Mouse (Mus musculus): ENCODE data around the gene Rapgef2. TPM values are rescaled to one million over a fixed set of nuclear protein-coding genes. Genes with fewer than 3 reads are reported as not detected.
A peak's percentile ranks its signal among the peaks of the same experiment; 100 is the strongest.
"Not testable (repeated sequence)": the region's sequence is repeated elsewhere in the genome, so short reads cannot be mapped to it uniquely, and the experiment has no call there.

The Rapgef2 gene
- total RNA-seq, 2 experiments from 2014 or later: 120 to 126 TPM

DNA sequence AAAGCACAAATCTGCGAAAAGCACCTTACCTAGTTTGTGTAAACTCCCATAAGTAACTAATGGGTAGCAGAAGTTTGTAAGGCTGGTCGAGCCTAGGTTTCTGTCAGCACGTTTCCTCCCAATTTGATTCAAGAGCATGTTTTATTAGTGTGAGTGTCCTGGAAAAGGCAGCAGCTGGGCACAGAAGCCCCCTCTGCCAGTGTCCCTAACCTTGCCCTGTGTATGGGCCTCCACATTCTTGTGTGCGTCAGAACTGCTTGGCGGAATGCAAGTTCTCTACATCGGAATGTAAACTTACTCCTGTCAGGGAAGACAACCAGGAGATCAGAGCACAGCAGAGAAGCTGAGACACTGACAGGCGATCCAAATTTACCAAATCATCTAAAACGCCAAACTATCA is 106.2 kb downstream of the Rapgef2 start:
- no peak for DNase-seq (ENCODE audit: low spot score in 2 of 2)
- intact Hi-C loops (cut with DNase I): no loop called here

DNA sequence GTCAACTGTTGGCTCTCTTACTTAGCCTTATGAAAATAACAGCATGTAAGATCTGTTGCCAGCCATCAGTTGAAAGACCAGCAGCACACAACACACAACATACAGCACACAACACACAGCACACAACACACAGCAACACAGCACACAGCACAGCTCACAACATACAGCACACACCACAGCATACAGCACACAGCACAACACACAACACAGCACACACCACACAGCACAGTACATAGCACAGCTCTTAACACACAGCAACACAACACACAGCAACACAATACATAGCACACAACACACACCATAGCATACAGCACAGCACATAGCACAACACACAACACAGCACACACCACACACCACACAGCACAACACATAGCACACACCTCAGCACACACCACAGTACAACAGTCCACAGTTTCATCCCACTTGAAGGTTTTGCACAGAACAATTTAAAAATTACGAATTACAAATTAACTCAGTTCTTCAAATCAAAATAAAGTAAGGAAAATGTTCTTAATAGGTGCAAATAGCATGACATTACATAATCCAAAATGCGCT is 106.7 kb downstream of the Rapgef2 start:
- intact Hi-C loops (cut with DNase I): no loop called here
- no peak for DNase-seq (ENCODE audit: low spot score in 2 of 2)

DNA sequence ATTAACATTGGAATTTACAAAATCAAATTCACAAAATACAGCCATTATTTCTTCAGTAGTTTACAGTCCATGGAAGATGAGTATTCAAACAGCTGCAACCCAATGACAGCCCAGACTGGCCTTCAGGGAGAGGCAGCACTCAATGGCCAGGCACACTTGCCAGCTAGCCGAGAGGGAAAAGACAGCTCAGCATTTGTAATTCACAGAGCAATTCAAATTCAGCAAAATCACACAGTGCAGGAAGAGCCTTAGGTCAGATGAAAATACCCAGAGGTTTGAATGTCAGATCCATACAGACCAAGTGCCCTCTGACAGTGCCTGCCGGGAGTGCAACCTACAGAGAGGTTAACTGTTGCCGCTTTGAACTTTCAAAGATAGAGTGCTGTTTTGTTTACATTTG is 107.6 kb downstream of the Rapgef2 start:
- intact Hi-C loops (cut with DNase I): no loop called here

DNA sequence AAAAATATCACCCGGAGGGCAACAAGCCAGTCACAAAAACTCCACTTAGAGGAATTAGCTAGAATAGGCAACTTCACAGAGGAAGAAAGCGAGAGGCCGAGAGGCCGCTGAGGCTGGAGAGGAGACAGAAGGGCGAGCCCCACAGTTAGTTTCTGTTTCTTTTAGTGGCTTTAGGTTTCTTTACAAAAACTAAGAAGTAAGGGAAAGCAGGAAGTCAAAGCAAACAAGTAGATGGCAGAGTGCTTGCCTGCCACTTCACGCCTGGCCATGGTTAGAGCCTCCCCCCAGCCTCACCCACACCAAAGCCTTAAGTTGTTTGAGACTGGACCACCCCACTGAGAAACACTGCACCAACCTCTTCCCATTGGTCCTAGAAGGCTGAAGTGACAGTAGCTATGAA is 108.2 kb downstream of the Rapgef2 start:
- DNase-seq (ENCODE audit: low spot score in 2 of 2): no peak
- intact Hi-C loops (cut with DNase I): no loop called here

More for the DNA sequence above, 107.6 kb downstream of the Rapgef2 start:
- no peak for DNase-seq (ENCODE audit: low spot score in 2 of 2)

DNA sequence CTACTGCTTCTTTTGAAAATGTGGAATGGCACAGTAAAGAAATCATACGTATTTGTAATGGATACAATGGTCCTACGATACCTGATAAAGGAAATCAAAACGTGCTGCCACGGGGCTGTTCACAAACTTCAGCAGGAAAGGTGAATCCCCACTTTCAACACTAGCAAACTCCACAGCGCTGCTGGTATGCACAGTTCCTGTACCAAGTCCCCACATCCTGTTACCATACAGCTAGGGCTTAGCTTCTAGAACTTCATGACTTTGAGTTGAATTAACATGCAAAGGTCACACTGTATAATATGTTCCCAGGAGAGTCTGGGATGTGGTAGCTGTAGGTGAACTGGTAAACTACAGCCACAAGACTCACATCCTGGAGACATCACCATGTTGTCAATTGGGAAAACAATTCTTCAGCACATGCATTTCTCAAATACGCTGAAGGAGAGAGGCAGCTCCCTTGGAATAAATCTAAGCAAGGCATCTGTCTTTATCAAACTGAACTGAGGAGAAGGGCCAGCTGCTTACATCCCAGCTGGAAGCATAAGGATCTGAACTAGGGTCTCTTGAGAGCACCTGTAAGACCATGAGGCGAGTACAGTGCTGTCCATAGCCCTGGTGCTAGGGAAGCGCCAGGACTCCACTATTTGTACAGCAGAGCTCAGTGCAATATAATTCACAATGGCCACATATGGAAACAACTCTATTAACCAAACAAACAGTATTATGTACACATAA is 109.0 kb downstream of the Rapgef2 start:
- DNase-seq (ENCODE audit: low spot score in 2 of 2): no peak
- intact Hi-C loops (cut with DNase I): no loop called here

DNA sequence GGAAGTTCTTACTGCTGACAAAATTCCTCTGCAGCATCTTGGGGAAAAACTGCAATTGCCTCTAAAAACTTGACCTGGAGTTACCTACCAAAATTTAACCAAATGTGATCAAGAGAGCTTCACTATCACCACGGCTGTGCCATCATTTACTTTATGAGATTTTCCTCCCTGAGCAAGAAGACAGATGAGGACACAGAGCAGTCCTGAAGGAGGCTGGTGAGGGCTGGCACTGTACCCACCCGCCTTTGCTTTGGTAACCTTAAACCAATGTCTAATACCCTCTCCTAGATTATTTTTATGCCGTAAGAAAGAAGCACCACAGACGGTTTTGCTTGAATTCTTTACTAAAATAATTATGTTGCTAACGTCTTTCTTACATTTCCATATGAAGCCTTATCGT is 112.1 kb downstream of the Rapgef2 start:
- intact Hi-C loops (cut with DNase I): no loop called here
- no peak for DNase-seq (ENCODE audit: low spot score in 2 of 2)

DNA sequence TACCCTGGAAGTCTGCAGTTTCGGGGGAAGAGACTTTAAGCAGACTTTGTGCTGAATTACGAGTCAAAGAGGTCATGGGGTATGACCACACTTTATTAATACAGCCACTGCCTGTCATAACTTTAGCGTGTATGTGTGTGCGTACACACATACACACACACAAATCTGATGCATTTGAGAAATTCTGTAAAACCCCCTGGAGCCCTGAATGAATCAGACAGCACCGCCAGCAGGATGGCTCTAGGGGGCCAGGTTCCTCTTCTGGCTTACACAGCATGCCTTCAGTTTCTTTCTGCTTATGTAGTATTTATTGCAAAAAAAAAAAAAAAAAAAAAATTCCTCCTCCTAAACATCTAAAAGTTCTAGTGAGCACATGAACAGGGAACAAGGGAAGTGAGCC is 113.0 kb downstream of the Rapgef2 start:
- intact Hi-C loops (cut with DNase I): no loop called here
- no peak for DNase-seq (ENCODE audit: low spot score in 2 of 2)

DNA sequence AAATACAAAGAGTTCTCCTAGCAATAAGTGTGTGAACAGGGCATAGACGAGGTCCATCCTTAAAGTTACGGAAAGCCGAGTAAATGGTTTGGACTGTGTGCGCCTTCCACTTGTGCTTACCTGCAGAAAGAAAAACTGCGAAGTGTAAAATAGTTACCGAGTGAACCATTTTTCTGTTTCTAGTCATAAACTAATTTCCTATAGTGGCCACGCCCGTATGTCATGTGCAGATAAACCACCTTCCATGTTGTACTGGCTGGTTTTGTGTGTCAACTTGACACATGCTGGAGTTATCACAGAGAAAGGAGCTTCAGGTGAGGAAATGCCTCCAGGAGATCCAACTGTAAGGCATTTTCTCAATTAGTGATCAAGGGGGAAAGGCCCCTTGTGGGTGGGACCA is 115.2 kb downstream of the Rapgef2 start:
- DNase-seq (ENCODE audit: low spot score in 2 of 2): not testable (repeated sequence)

DNA sequence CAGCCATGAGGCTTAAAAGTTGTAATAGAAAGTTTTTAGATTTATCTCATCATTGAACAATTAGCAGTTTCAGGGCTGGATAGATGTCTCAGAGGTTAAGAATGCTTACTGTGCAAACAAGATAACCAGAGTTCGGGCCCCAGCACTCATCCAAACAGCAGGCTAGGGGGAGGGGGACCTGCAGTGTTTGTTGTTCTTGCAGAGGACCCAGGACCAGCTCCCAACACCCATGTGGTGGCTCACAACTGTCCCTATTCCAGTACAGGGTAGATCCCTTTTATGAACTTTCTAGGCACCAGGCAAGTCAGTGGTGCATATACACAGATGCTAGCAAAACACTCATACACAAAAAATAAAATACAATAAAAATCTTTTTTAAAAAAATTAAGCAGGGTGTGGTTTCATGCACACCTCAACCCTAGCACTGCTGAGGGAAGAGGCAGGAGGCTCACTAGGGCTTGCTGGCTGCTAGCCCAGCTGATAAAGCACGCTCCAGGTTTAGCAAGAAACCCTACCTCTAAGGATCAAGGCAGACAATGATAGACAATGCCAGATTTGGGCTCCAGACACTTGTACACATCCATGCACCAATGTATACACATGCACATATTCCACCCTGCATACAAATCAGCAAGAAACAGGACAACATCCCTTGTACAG is 118.0 kb downstream of the Rapgef2 start:
- no peak for DNase-seq (ENCODE audit: low spot score in 2 of 2)
- intact Hi-C loops (cut with DNase I): no loop called here

More for the DNA sequence above, 115.2 kb downstream of the Rapgef2 start:
- intact Hi-C loops (cut with DNase I): not testable (repeated sequence)

DNA sequence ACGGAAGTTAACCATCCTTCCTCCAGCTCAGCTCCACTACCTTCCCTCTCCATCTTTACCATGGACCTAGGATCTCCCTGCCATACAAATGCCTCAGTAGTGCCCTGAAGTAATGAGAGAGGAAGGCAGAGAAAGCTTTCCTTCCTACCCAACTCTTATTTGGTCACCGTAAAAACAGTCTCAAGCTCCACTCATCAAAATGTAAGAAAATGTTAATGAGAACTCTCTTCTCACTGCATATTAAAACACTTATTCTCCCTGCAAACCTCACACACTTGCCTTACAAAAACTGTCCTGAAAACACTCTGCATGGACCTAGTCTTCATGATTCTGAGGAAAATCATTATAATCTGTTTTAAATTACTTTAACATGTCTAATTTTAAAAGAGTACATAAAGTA is 118.7 kb downstream of the Rapgef2 start:
- intact Hi-C loops (cut with DNase I): no loop called here
- no peak for DNase-seq (ENCODE audit: low spot score in 2 of 2)

DNA sequence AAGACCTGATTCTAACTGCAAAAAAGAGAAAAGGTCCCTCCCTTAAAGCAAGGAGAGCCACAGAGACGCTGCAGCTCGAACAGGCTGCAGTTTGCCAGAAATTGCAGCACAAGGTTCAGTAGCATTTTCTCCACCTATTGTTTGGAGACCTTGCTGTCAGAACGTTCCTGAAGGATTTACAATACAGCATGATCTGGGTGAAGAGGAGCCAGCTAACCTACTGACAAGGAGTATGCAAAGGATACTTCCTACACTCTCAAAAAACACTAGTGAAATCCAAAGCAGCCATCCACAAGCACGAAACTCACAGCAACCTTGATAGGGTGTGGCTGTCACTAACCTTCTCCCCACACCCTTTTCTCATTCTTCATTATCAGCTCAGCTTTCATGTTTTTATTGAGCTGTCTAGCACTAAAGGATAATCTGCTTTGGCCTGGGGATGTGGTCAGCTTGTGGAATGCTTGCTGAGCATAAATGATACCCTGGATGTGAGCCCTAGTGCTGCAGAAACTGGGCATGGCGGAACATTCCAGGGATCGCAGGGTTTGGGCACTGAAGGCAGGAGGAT is 124.4 kb downstream of the Rapgef2 start:
- DNase-seq (ENCODE audit: low spot score in 2 of 2): no peak
- intact Hi-C loops (cut with DNase I): no loop called here

DNA sequence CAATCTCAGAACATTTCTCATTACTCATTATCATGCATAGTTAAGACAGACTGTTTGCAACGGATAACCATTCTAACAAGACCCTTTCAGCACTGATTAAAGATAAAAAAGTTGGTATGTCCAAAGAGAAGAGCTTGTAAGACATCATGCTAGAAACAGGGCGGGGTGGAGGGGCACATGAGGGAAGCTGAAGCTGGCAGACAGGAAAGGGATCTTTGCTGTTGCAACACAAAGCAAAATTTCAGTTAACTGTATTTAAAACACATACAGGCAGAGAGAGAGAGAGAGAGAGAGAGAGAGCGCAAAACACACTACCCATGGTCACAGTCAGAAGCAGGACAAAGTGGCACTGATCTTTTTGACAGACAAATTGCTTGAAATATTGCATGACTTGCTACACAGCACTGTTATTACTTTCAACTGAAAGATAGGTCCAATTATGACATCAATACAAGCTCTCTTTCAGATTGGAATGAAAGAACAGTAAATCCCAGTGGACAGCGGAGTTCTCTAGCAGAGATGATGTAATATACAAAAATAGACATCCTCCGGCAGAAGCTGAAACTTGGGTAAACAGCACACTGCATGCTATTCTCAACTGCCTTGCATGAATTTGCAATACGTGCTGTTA is 125.1 kb downstream of the Rapgef2 start:
- peak in 1 of 2 experiments; percentile 71 for DNase-seq (ENCODE audit: low spot score in 2 of 2)
- intact Hi-C loops (cut with DNase I): no loop called here

DNA sequence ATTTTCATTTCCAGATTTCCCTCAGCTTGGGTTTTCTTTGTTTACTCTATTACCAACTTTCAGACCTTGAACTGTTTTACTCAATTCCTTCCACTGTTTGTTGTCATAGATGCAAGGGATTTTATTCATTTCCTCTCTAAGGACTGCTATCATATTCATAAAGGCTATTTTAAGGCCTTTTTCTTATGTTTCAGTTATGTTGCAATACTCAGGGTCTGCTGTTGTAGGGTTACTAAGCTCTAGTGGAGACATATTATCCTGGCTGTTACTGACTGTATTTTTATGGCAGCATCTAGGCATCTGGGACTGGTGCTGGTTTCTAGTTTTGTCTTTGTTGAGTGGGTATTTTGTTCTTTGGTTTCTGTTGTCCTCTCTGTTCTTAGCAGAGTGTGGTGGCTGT is 128.1 kb downstream of the Rapgef2 start:
- DNase-seq (ENCODE audit: low spot score in 2 of 2): no peak

DNA sequence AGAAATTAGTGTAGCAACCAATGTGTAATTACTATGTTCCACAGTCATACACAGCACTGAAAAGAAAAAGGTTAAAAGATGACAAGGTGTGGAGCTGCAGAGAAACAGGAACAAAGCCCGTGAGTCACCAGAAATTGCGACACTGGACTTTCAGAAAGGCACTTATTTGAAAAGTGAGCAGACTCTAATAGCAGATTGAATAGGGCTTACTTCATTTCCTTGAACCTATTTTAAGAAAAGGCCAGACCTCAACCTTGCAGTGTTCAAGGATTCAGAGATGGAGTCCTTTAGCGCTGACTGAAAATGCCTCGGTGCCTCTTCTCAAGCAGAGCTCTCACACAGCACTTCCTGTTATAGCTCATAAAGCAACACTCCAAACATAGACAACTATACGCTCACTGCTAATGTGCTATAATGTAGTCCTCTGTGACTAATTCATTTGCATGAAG is 133.3 kb downstream of the Rapgef2 start:
- intact Hi-C loops (cut with DNase I): no loop called here
- no peak for DNase-seq (ENCODE audit: low spot score in 2 of 2)

More for the DNA sequence above, 128.1 kb downstream of the Rapgef2 start:
- intact Hi-C loops (cut with DNase I): no loop called here

DNA sequence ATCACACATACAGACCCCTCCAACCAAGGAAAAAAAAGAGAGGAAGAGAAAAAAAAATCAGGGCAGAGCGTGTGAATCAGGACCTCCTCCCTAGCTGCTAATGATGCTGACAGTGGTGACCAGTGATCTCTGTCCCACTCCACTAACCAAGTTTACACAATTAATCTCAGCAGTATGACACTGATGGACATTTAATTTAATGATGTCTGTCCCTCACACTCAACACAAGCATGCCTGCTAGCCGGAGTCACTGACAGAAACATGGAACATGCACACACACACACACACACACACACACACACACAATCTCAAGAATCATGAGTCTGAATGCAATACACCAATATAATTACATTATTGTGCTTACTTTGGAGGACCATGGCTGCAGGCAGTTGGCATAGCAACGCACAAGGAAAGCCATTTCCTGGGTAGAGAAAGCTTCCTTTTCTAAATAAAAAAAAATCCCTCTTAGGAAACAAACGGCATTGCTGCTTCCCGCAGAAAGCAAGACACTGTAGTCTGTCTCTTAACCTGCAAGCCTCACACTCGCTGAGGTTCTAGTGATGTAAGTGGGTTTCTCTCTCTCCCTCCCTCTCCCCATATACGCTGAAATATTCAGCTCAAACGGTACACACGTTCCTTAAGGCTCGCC is 140.8 kb downstream of the Rapgef2 start:
- DNase-seq (ENCODE audit: low spot score in 2 of 2): peak; percentile 56 to 58
- intact Hi-C loops (cut with DNase I): loop anchor here (2.0 kb wide), 1 partner anchor 129 kb away; no protein-coding TSS in a partner anchor

DNA sequence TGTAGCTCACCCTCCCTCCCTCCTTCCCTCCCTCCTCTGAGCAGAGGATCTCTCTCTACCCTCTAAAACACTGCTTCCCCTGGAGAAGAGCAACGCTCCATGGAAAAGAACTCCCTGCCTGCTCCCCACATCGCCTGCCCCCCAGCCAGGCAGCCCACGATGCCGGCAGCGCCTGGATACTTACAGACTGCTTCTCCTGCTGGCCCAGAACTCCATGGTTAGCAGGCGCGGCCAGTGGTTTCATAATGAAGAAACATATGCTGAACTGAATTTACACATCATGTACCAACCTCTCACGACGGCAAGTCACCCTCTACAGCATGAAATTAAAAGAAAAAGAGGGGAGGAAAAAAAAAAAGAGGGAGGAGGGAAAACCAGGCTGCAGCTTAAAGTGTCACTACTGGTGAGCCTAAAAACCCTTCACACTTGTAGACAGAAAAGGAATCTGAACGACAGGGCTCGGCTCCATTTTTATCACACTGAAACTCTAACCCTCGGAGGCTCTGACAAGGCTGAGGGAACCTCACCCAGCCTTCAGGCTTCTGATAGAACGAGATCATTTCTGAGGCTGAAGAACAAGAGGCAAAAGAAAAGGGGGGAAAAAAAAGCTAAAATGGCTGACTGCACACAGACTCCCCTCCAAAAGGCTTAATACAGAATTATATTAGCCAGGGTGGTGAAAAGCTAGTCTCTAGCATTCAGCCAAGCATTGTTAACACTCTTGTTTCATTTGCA is 141.5 kb downstream of the Rapgef2 start:
- intact Hi-C loops (cut with DNase I): loop anchor here (2.0 kb wide), 1 partner anchor 128 kb away; no protein-coding TSS in a partner anchor
- peak; percentile 64 to 88 for DNase-seq (ENCODE audit: low spot score in 2 of 2)

DNA sequence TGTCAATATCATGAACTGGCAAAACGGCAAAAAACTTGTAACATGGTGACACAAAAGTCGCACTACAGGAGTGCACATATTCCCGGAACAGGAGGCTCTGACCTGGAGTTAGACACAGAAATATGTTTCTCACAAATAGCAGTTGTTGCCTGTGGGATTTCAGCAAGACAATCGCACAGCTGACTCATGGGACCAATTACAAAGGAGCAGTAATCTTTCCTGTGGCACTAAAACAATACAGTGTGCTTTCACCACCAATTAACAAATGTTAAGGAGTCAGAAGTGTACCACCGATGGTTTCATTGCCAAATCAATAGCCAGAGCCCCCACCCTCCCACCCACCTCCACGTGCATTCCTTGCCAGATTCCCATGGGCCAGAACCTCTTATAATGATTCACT is 142.2 kb downstream of the Rapgef2 start:
- DNase-seq (ENCODE audit: low spot score in 2 of 2): no peak
- intact Hi-C loops (cut with DNase I): loop anchor here (2.0 kb wide), 1 partner anchor 127 kb away; no protein-coding TSS in a partner anchor

DNA sequence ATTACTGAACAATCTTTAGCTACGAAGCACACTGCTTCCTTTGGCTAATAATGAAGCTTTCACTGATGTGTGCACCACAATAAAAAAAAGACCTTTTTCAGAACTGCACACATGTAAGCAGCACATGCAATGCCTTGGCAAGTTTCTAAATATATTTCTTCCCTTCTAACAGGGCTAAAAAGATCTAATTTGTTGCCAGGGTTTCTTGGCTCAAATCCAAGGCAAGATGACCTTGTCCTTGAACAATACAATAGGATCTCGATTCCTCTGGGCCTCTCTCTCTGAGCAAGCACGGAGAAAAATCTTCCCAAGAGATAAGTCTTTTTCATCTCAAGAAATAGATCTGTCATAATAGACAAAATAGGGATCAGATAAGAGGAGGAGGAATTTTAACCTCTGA is 147.1 kb downstream of the Rapgef2 start:
- DNase-seq (ENCODE audit: low spot score in 2 of 2): no peak
- intact Hi-C loops (cut with DNase I): no loop called here

DNA sequence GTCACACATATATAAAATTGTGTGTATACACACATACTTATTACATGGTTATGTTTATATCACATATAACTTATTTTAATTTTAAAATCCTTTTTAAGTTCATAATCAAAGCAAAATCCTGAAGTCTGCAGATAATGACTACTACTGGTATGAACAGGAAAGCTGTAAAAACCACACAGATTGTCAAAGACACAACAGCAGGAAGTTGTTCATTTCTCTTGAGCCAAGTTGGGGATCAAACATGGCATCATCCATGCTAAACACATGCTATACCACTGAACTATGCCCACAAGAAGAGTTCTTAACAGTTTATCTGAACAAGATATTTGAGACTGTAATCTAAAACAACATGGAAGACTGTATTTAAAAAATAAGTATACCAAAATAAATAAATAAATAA is 147.7 kb downstream of the Rapgef2 start:
- no peak for DNase-seq (ENCODE audit: low spot score in 2 of 2)
- intact Hi-C loops (cut with DNase I): no loop called here

All from left cerebral cortex, postnatal 25 days (tissue).